Mouse (Mus musculus) ovary, adult 2 months (tissue): Measurements from ENCODE around the gene Ptges3l. TPM values are rescaled to one million over a fixed set of nuclear protein-coding genes. Genes with fewer than 3 reads are reported as not detected.

Experiments
- polyA plus RNA-seq: library from polyadenylated mRNA; depleted of rRNA; stranded (reverse); fragments of >200 nt; gene quantifications from 2 replicates; pipeline ENCODE4 v1.2.3, GENCODE M21; 2012; rRNA removed

Gene Ptges3l
- 3.0 and 3.7 TPM in 2 replicates for polyA plus RNA-seq

DNA sequence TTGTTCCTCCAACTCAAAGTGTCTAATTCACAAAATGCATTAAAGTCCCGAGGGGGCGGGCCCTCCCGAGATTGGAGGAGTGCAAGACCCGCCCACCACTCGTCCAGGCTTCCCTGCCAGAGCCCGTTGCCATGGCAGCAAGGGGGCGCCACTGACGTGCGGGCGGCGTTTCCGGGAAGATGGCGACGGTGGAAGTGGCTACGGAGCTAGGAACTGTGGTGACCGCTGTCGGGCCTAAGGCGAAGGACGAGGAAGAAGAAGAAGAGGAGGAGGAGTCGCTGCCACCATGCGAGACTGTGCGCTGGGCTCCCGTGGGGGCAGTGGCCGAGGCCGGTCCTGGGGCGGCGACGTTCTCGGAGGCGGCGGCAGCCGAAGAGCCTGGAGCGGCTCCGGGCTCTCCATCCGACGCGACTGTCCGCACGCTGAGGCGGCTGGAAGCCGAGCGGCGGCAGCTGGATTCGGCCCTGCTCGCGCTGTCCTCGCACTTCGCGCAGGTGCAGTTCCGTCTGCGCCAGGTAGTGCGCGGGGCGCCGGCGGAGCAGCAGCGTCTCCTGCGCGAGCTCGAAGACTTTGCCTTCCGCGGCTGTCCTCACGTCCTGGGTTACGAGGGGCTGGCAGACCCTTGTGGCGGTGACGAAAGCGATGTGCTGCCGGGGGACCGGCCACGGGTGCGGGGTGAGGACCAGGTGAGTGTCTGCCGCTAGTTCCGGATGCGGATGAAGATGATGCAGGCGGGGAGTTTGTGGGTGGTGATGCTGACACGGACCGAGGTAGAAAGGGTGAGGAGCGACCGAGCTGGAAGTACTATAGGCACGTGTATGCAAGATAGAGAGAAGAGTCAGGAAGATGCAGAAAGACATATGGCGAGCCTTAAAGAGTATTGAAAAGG lies at the start of gene Ptges3l, which contains the start of gene Rundc1:
Ptges3l (minus strand) TSS at position 409 of the 889 bp plus-strand sequence.
Rundc1 (plus strand) TSS at position 161 of the 889 bp plus-strand sequence.

GRCm38 (mm10) chr11:101465869-101466551 lies 40.9 kb upstream of the Ptges3l start, which contains the start of gene Vat1:
Gene Vat1, minus strand, starts transcription at chr11:101466230.

DNA sequence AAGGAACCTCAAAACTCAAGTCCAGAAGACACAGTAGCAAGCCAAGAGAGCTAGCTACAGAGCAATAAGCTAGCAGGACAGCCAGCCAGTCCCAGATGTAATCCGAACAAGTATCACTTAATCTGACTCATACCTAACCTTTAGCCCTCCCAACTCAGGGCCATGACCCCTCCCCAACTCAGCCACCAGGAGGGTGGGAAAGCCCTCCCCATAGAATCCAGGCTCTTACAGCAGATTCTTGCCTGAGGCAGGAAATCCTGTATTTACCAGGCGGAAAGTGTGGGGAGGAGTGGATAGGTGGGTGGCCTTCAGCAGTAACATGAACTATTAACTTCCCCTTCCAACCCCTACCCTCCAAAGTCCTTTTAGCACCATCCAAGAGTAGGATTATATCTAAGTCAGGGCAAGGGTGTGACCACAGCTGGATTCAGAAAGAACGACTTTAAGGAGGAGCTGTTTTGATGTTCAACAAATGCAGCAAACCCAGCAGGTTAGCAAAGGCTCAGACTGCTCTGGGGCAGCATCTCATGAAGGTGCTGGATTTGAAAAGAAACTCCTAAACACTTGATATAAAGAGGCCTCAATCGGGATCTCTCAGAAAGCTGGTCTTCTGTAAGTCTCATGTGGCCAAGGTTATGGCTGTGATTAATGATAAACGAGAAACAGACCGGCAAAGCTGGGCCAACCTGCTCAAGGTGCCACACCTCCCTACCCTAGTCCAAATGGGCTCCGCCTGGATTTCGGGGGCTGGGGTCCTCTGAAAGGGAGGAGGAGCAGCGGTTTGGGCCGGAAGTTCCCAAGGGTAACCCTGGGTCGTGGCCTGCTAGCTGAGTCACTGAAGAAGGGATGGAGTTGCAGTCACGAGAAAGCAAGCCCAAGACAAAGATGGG lies 39.3 kb upstream of the Ptges3l start, which contains the start of gene Rnd2:
Rnd2 (plus strand) TSS at position 789 of the 890 bp plus-strand sequence.

DNA sequence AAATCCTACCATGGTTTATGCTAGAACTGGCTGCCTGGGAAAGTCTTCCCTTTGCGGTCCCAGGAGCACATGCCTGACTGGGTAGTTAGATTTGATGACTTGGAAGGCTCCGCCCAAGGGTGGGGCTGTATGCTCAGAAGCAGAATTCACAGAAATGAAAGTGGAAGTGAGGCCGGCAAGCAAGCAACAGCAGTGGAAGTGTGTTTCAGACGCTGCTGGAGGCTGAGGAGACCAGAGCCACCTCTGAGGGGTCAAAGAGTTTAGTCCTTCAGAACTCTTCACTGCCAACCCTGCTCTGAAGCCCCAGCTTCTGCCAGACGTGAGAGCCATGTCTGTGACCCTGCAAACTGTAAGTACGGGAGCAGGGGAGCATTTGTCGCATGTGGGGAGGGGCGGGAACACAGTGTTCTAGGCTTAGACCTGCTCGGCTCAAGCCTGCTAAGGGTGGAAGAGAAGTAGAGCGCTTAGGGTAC lies 23.2 kb upstream of the Ptges3l start, which contains the start of gene Ifi35:
Ifi35 (plus strand) TSS at position 134 of the 473 bp plus-strand sequence.

GRCm38 (mm10) chr11:101442127-101442693 lies 17.1 kb upstream of the Ptges3l start, which contains the start of gene Rpl27:
Gene Rpl27, plus strand, starts transcription at chr11:101442298.

GRCm38 (mm10) chr11:101424105-101424851 lies 855 bp downstream of the Ptges3l start, which contains the start of gene Gm27029:
Gene Gm27029, minus strand, starts transcription at chr11:101424796.

DNA sequence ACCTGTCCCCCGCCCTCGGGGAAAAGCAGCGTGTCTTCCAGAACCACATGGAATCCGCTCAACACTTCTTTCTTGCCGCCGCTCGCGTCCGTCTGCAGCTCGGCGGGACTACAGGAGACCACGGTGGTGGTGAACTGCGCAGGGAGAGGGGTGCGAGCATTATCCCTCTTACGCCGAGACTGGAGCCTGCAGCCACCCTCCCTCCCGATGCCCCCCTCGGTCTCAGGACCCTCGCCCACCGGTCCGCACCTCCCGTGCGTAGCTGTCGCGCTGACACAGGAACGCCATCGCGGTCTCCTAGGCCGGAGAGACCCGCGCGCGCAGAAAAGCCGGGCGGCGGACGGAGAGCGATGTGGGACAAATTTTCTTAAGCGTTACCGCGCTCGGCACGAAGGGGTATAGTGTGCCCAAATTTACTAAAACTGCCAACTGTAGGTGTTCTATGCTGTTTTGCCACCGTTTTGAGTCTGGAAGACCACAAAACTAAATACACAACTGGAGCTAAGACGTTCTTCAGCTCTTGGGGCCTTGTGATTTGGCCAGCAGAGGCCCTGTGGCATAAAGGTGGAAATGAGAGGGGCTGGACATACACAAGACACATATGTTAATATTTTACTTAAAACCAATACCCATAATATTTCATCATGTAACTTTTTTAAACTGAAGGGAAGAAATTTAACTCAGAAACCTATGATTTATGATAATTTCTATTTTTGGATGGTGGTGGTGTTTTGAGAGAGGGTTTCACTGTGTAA lies 7.9 kb downstream of the Ptges3l start, which contains the start of gene Aarsd1:
Aarsd1 (minus strand) TSS at position 515 of the 755 bp plus-strand sequence.

Other genes with a start within 250 kb of the Ptges3l start
- 0.78 and 0.87 TPM in 2 replicates for gene Ccr10, start 249.9 kb downstream of the Ptges3l start, polyA plus RNA-seq
- 33.7 and 37.5 TPM in 2 replicates for gene Ezh1, start 198.9 kb downstream of the Ptges3l start, polyA plus RNA-seq
- 128 and 138 TPM in 2 replicates for gene Ramp2, start 179.3 kb downstream of the Ptges3l start, polyA plus RNA-seq
- gene Vps25, start 171.6 kb downstream of the Ptges3l start, polyA plus RNA-seq: 49.4 and 63.9 TPM in 2 replicates
- 11.7 and 13.1 TPM in 2 replicates for gene Wnk4, start 164.8 kb downstream of the Ptges3l start, polyA plus RNA-seq
- 0.13 and 0.33 TPM in 2 replicates for gene Cntd1, start 146.3 kb downstream of the Ptges3l start, polyA plus RNA-seq
- 236 and 502 TPM in 2 replicates for gene Coa3, start 146.2 kb downstream of the Ptges3l start, polyA plus RNA-seq
- gene Becn1, start 123.0 kb downstream of the Ptges3l start, polyA plus RNA-seq: 129 and 200 TPM in 2 replicates
- 45.8 and 60.3 TPM in 2 replicates for gene Psme3, start 109.1 kb downstream of the Ptges3l start, polyA plus RNA-seq
- gene Aoc2, start 100.3 kb downstream of the Ptges3l start, polyA plus RNA-seq: 9.2 and 10.4 TPM in 2 replicates
- 104 and 107 TPM in 2 replicates for gene Aoc3, start 94.7 kb downstream of the Ptges3l start, polyA plus RNA-seq
- gene G6pc, start 57.8 kb downstream of the Ptges3l start, polyA plus RNA-seq: 0.10 and 0.18 TPM in 2 replicates
- 29.9 and 36.8 TPM in 2 replicates for gene Aarsd1, start 7.7 kb downstream of the Ptges3l start, polyA plus RNA-seq
- 0.37 and 0.47 TPM in 2 replicates for gene Gm27029, start 537 bp downstream of the Ptges3l start, polyA plus RNA-seq
- 29.4 TPM in 2 replicates for gene Rundc1, start 248 bp downstream of the Ptges3l start, polyA plus RNA-seq
- 502 and 570 TPM in 2 replicates for gene Rpl27, start 17.0 kb upstream of the Ptges3l start, polyA plus RNA-seq
- gene Ifi35, start 23.1 kb upstream of the Ptges3l start, polyA plus RNA-seq: 34.0 and 41.4 TPM in 2 replicates
- gene Rnd2, start 39.7 kb upstream of the Ptges3l start, polyA plus RNA-seq: 51.3 and 74.9 TPM in 2 replicates
- 177 and 199 TPM in 2 replicates for gene Vat1, start 40.9 kb upstream of the Ptges3l start, polyA plus RNA-seq
- 1.8 and 2.1 TPM in 2 replicates for gene Brca1, start 126.6 kb upstream of the Ptges3l start, polyA plus RNA-seq
- gene Nbr1, start 126.8 kb upstream of the Ptges3l start, polyA plus RNA-seq: 125 and 130 TPM in 2 replicates
- gene Tmem106a, start 156.9 kb upstream of the Ptges3l start, polyA plus RNA-seq: 22.4 and 28.1 TPM in 2 replicates
- gene Gm11634, start 173.9 kb upstream of the Ptges3l start, polyA plus RNA-seq: not detected in 2 replicates
- gene Rdm1, start 201.9 kb upstream of the Ptges3l start, polyA plus RNA-seq: 23.0 and 23.3 TPM in 2 replicates
- gene Arl4d, start 240.2 kb upstream of the Ptges3l start, polyA plus RNA-seq: 19.7 and 24.1 TPM in 2 replicates